ENCODE assay signal across 15 mouse cellular contexts in genomic region chr1:151971581-151971980, GRCm38 (mm10).
"Had no signal": no experiment of that assay in that cellular context is flagged by ENCODE, and none has a peak within 500 bp of the region (broad histone marks: within the 10 kb centered on the region; RNA-seq: fewer than 3 reads in every experiment).

No protein-coding gene starts in this region.

- H3K9ac ChIP-seq: neural tube, embryonic 15.5 days; stomach, embryonic 15.5 days had no signal

- DNase-seq: retina, postnatal 1 day; right cerebral cortex, adult 18-20 months; right cerebral cortex, postnatal 14 days; right cerebral cortex, postnatal 25 days; right cerebral cortex, postnatal 4 days; spleen, adult 18-20 months; thymus, adult 18-20 months; thymus, adult 2 months; thymus, postnatal 14 days; thymus, postnatal 25 days; thymus, postnatal 36 days; thymus, postnatal 4 days had no signal

- H3K9me3 ChIP-seq: neural tube, embryonic 15.5 days; stomach, embryonic 15.5 days had no signal

- H3K4me1 ChIP-seq: stomach, embryonic 15.5 days had no signal

- H3K27ac ChIP-seq: neural tube, embryonic 15.5 days; stomach, embryonic 15.5 days; stomach, postnatal 0 days had no signal

- H3K27me3 ChIP-seq: neural tube, embryonic 15.5 days; stomach, embryonic 15.5 days had no signal

- H3K4me3 ChIP-seq: neural tube, embryonic 15.5 days; stomach, embryonic 15.5 days had no signal

- H3K36me3 ChIP-seq: neural tube, embryonic 15.5 days; stomach, embryonic 15.5 days had no signal

- H3K4me2 ChIP-seq: neural tube, embryonic 15.5 days; stomach, embryonic 15.5 days had no signal
